Mouse (Mus musculus) embryonic fibroblast, embryonic 13.5 days (primary cell): ENCODE results near the gene Rad51b.

Experiments
- CTCF ChIP-seq: IDR thresholded peaks from 2 replicates; pipeline ENCODE4 v1.5.1; 2011; ENCODE audit warnings: mild to moderate bottlenecking, control low read depth, low read length, moderate library complexity, borderline replicate concordance; ENCODE audit not compliant: insufficient read depth
- POLR2A ChIP-seq: IDR thresholded peaks from 2 replicates; pipeline ENCODE4 v1.6.1; 2011; ENCODE audit warnings: low read depth, mild to moderate bottlenecking, control low read depth, low read length, moderate library complexity

GRCm38 (mm10) chr12:79649796-79650195, 352.7 kb downstream of the Rad51b start:
- TF ChIP-seq POLR2A (no peak), CTCF (no peak)
